Mouse (Mus musculus) megakaryocyte-erythroid progenitor cell, adult 5-6 weeks (primary cell): ENCODE results near the gene Pde4a. TPM values are rescaled to one million over a fixed set of nuclear protein-coding genes. Genes with fewer than 3 reads are reported as not detected.

Experiments used
- total RNA-seq, 2 experiments: library from RNA; stranded (forward) in 1 of 2; stranded (reverse) in 1 of 2; fragments of 200-1000, 215-1000 nt in 1 of 2; fragments of >200 nt in 1 of 2; fragmentation: Nextera tagmentation in 1 of 2; gene quantifications; 2 replicates each; pipeline ENCODE4 v1.2.3; 2014 to 2017

The Pde4a gene
- total RNA-seq, 2 experiments from 2014 or later = 3.8 to 23.5 TPM

Other genes starting within 250 kb of the Pde4a start
- 163 and 192 TPM in 2 replicates for gene Dnmt1, start 205.8 kb upstream of the Pde4a start, total RNA-seq (2014; fragmentation: Nextera tagmentation)
- 190 and 210 TPM in 2 replicates for gene Dnmt1, start 205.8 kb upstream of the Pde4a start, total RNA-seq (2017)
- 1.7 and 3.4 TPM in 2 replicates for gene S1pr2, start 188.9 kb upstream of the Pde4a start, total RNA-seq (2014; fragmentation: Nextera tagmentation)
- 0.46 TPM in 1 of 2 replicates, not detected in the other for gene S1pr2, start 188.9 kb upstream of the Pde4a start, total RNA-seq (2017)
- gene Mrpl4, start 163.0 kb upstream of the Pde4a start, total RNA-seq (2014; fragmentation: Nextera tagmentation) = 66.2 and 78.8 TPM in 2 replicates
- gene Mrpl4, start 163.0 kb upstream of the Pde4a start, total RNA-seq (2017) = 23.7 and 43.3 TPM in 2 replicates
- gene Icam1, start 149.7 kb upstream of the Pde4a start, total RNA-seq (2014; fragmentation: Nextera tagmentation) = 1.9 and 3.4 TPM in 2 replicates
- gene Icam1, start 149.7 kb upstream of the Pde4a start, total RNA-seq (2017) = 3.6 TPM in 2 replicates
- 34.3 and 38.9 TPM in 2 replicates for gene Icam4, start 136.3 kb upstream of the Pde4a start, total RNA-seq (2014; fragmentation: Nextera tagmentation)
- 16.3 and 40.0 TPM in 2 replicates for gene Icam4, start 136.3 kb upstream of the Pde4a start, total RNA-seq (2017)
- gene Icam5, start 133.6 kb upstream of the Pde4a start, total RNA-seq (2014; fragmentation: Nextera tagmentation) = 1.1 and 1.2 TPM in 2 replicates
- gene Icam5, start 133.6 kb upstream of the Pde4a start, total RNA-seq (2017) = 0.05 and 0.27 TPM in 2 replicates
- gene Zglp1, start 98.6 kb upstream of the Pde4a start, total RNA-seq (2014; fragmentation: Nextera tagmentation) = 10.2 TPM in 1 of 2 replicates, not detected in the other
- gene Zglp1, start 98.6 kb upstream of the Pde4a start, total RNA-seq (2017) = 1.7 TPM in 1 of 2 replicates, not detected in the other
- 4.5 TPM in 1 of 2 replicates, not detected in the other for gene Gm49373, start 92.6 kb upstream of the Pde4a start, total RNA-seq (2014; fragmentation: Nextera tagmentation)
- gene Gm49373, start 92.6 kb upstream of the Pde4a start, total RNA-seq (2017) = not detected in 2 replicates
- 66.9 and 79.7 TPM in 2 replicates for gene Fdx1l, start 92.1 kb upstream of the Pde4a start, total RNA-seq (2014; fragmentation: Nextera tagmentation)
- 60.6 and 70.5 TPM in 2 replicates for gene Fdx1l, start 92.1 kb upstream of the Pde4a start, total RNA-seq (2017)
- gene Gm38431, start 73.7 kb upstream of the Pde4a start, total RNA-seq (2014; fragmentation: Nextera tagmentation) = 38.6 and 39.7 TPM in 2 replicates
- 5.9 and 15.6 TPM in 2 replicates for gene Gm38431, start 73.7 kb upstream of the Pde4a start, total RNA-seq (2017)
- 66.3 and 81.1 TPM in 2 replicates for gene Raver1, start 73.7 kb upstream of the Pde4a start, total RNA-seq (2014; fragmentation: Nextera tagmentation)
- 12.9 and 16.8 TPM in 2 replicates for gene Raver1, start 73.7 kb upstream of the Pde4a start, total RNA-seq (2017)
- gene Tyk2, start 34.5 kb upstream of the Pde4a start, total RNA-seq (2014; fragmentation: Nextera tagmentation) = 24.9 and 40.0 TPM in 2 replicates
- 13.2 and 14.4 TPM in 2 replicates for gene Tyk2, start 34.5 kb upstream of the Pde4a start, total RNA-seq (2017)
- 182 and 193 TPM in 2 replicates for gene Cdc37, start 15.7 kb upstream of the Pde4a start, total RNA-seq (2014; fragmentation: Nextera tagmentation)
- 385 and 442 TPM in 2 replicates for gene Cdc37, start 15.7 kb upstream of the Pde4a start, total RNA-seq (2017)
- gene Keap1, start 73.6 kb downstream of the Pde4a start, total RNA-seq (2014; fragmentation: Nextera tagmentation) = 25.3 and 27.2 TPM in 2 replicates
- gene Keap1, start 73.6 kb downstream of the Pde4a start, total RNA-seq (2017) = 32.7 and 39.8 TPM in 2 replicates
- gene S1pr5, start 82.7 kb downstream of the Pde4a start, total RNA-seq (2014; fragmentation: Nextera tagmentation) = 0.59 TPM in 1 of 2 replicates, not detected in the other
- 1.1 TPM in 1 of 2 replicates, not detected in the other for gene S1pr5, start 82.7 kb downstream of the Pde4a start, total RNA-seq (2017)
- 8.9 and 13.9 TPM in 2 replicates for gene Atg4d, start 99.6 kb downstream of the Pde4a start, total RNA-seq (2014; fragmentation: Nextera tagmentation)
- gene Atg4d, start 99.6 kb downstream of the Pde4a start, total RNA-seq (2017) = 11.9 and 25.7 TPM in 2 replicates
- 50.7 and 81.7 TPM in 2 replicates for gene Kri1, start 122.3 kb downstream of the Pde4a start, total RNA-seq (2014; fragmentation: Nextera tagmentation)
- 55.3 and 86.3 TPM in 2 replicates for gene Kri1, start 122.3 kb downstream of the Pde4a start, total RNA-seq (2017)
- gene Cdkn2d, start 125.7 kb downstream of the Pde4a start, total RNA-seq (2014; fragmentation: Nextera tagmentation) = 5.7 and 7.4 TPM in 2 replicates
- 8.5 and 11.3 TPM in 2 replicates for gene Cdkn2d, start 125.7 kb downstream of the Pde4a start, total RNA-seq (2017)
- 0.42 TPM in 1 of 2 replicates, not detected in the other for gene Ap1m2, start 146.6 kb downstream of the Pde4a start, total RNA-seq (2014; fragmentation: Nextera tagmentation)
- gene Ap1m2, start 146.6 kb downstream of the Pde4a start, total RNA-seq (2017) = not detected in 2 replicates
- 25.8 and 30.7 TPM in 2 replicates for gene Slc44a2, start 155.0 kb downstream of the Pde4a start, total RNA-seq (2014; fragmentation: Nextera tagmentation)
- 22.6 and 23.7 TPM in 2 replicates for gene Slc44a2, start 155.0 kb downstream of the Pde4a start, total RNA-seq (2017)
- gene Ilf3, start 202.2 kb downstream of the Pde4a start, total RNA-seq (2014; fragmentation: Nextera tagmentation) = 76.3 and 86.0 TPM in 2 replicates
- 67.3 and 88.4 TPM in 2 replicates for gene Ilf3, start 202.2 kb downstream of the Pde4a start, total RNA-seq (2017)
- gene Qtrt1, start 246.1 kb downstream of the Pde4a start, total RNA-seq (2014; fragmentation: Nextera tagmentation) = 56.6 and 56.8 TPM in 2 replicates
- gene Qtrt1, start 246.1 kb downstream of the Pde4a start, total RNA-seq (2017) = 23.5 and 36.1 TPM in 2 replicates